Mouse (Mus musculus) kidney, postnatal 36 days (tissue): ENCODE measurements at regions not wholly inside any gene's neighbourhood (a gene's known extent, or its start where the extent isn't known, plus 50 kb on each side); places are given as distances from the start of the nearest gene placed in this dataset.
A peak's percentile ranks its signal among the peaks of the same experiment; 100 is the strongest.

ENCODE experiments used
- DNase-seq, 2 experiments: peaks; one replicate each; pipeline ENCODE4 v3.0.0; 2021 to 2022; ENCODE audit warnings: mixed read lengths in 2 of 2

- no peak for DNase-seq
These were observed 345.2 kb upstream of the Tshz3 start for GRCm38 (mm10) chr7:36352761-36353160.

GRCm38 (mm10) chr7:36350616-36351015 lies 347.3 kb upstream of the Tshz3 start:
- no peak for DNase-seq

- DNase-seq = peak in 1 of 2 experiments; percentile 6
These were observed 349.7 kb upstream of the Tshz3 start for GRCm38 (mm10) chr7:36348195-36348594.

GRCm38 (mm10) chr7:36334857-36335256 lies 363.1 kb upstream of the Tshz3 start:
- DNase-seq = no peak

- peak; percentile 1 to 18 for DNase-seq
These were observed 363.8 kb upstream of the Tshz3 start for GRCm38 (mm10) chr7:36334091-36334490.

GRCm38 (mm10) chr7:36332633-36333032 lies 365.3 kb upstream of the Tshz3 start:
- DNase-seq = no peak

GRCm38 (mm10) chr7:36328141-36328540 lies 369.8 kb upstream of the Tshz3 start:
- no peak for DNase-seq

- DNase-seq = no peak
These were observed 373.9 kb upstream of the Tshz3 start for GRCm38 (mm10) chr7:36324035-36324434.

- no peak for DNase-seq
These were observed 375.7 kb upstream of the Tshz3 start for GRCm38 (mm10) chr7:36322181-36322580.

- no peak for DNase-seq
These were observed 380.3 kb upstream of the Tshz3 start for GRCm38 (mm10) chr7:36317466-36318212.

GRCm38 (mm10) chr7:36313751-36314150 lies 384.2 kb upstream of the Tshz3 start:
- no peak for DNase-seq

- no peak for DNase-seq
These were observed 387.9 kb upstream of the Tshz3 start for GRCm38 (mm10) chr7:36309761-36310605.

GRCm38 (mm10) chr7:36308726-36309125 lies 389.2 kb upstream of the Tshz3 start:
- DNase-seq = no peak

GRCm38 (mm10) chr7:36308106-36308620 lies 389.8 kb upstream of the Tshz3 start:
- no peak for DNase-seq

GRCm38 (mm10) chr7:36277275-36277674 lies 420.6 kb upstream of the Tshz3 start:
- no peak for DNase-seq

- DNase-seq = no peak
These were observed 429.0 kb upstream of the Tshz3 start for GRCm38 (mm10) chr7:36268966-36269365.

- DNase-seq = no peak
These were observed 432.6 kb upstream of the Tshz3 start for GRCm38 (mm10) chr7:36265163-36265823.

GRCm38 (mm10) chr7:36262124-36262710 lies 435.7 kb upstream of the Tshz3 start:
- peak in 1 of 2 experiments; percentile 1 for DNase-seq

- DNase-seq = no peak
These were observed 440.8 kb upstream of the Tshz3 start for GRCm38 (mm10) chr7:36257102-36257501.

- no peak for DNase-seq
These were observed 444.6 kb upstream of the Zfp507 start for GRCm38 (mm10) chr7:36247356-36247755.

- DNase-seq = peak in 1 of 2 experiments; percentile 9
These were observed 433.9 kb upstream of the Zfp507 start for GRCm38 (mm10) chr7:36236673-36237072.

- no peak for DNase-seq
These were observed 426.2 kb upstream of the Zfp507 start for GRCm38 (mm10) chr7:36229031-36229430.

GRCm38 (mm10) chr7:36224416-36224815 lies 421.6 kb upstream of the Zfp507 start:
- no peak for DNase-seq
